Mouse (Mus musculus) CD4-positive naive resting alpha-beta T cell, adult 57 days (primary cell): ENCODE results near the gene Cdyl. TPM values are rescaled to one million over a fixed set of nuclear protein-coding genes. Genes with fewer than 3 reads are reported as not detected.

Experiments used
- total RNA-seq: library from RNA; stranded (reverse); gene quantifications from one replicate; pipeline ENCODE4 v1.2.4, GENCODE M21; 2023

The Cdyl gene
- total RNA-seq: 23.9 TPM

DNA sequence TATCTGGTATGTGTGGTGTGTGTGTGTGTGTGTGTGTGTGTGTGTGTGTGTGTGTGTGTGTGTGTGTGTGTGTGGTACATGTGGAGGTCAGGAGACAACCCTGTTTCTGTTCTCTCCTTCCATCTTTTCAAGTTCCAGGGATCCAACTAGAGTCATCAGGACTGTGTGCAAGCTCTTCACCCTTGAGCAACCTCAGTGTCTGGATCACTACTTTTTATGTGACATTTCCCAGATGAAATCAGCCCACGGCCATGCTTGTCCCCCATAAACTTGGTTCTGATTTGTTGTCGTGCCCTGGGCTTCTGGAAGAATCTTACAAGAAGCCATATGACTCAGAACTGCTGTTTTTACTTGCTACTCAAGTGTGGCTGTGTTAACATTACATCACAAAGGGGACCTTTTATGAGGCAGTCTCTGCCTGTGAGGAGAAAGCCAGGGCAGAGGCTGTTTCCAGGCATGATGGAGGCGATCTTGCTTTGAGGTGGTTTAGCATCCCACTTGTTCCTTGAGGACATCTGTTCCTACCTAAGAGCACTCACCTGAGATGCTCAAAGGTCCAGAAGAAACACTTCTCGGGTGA, at the start of gene Cdyl:
Gene Cdyl (plus strand): TSS at position 428 of the 580 bp plus-strand sequence.

DNA sequence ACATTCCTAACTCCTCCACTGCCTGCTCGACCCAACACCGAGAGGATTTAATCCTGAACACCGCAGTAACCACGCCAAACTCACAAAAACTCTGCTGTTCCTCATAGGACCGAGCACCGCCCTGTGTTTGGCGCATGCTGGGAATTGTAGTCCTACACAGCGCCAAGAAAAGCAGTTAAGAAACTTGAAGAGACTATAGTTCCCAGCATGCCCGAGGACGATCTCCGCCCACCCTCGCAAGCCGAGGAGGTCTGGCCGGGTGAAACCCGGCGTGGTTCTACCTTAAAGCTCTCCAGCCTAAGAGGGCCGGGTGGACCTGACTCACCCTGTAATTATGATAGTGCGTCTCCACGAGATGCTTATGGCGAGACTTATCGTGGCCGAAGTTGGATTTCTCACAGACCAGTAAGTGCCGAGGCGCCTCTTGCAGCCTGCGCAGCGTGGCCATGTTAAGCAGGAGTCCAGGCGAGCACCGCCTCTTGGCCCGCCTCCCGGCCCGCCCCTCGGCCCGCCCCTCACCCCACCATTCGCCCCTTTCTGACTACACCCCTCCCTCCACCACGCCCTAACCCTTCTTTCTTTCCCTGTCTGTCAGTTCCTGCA, 246.3 kb downstream of the Cdyl start, which contains the start of gene Rpp40:
Gene Rpp40 (minus strand): TSS at position 481 of the 603 bp plus-strand sequence.

Other genes starting within 250 kb of the Cdyl start
- gene Rpp40, start 246.5 kb downstream of the Cdyl start, total RNA-seq: 10.2 TPM